Mouse (Mus musculus): ENCODE measurements around the gene Olfr1254. TPM values are rescaled to one million over a fixed set of nuclear protein-coding genes. Genes with fewer than 3 reads are reported as not detected.

Olfr1254 gene
- not detected in 2 replicates for polyA plus RNA-seq (2014; fragmentation: Nextera tagmentation; extraction: Ambion mirVana)

GRCm38 (mm10) chr2:89793519-89793918 is at the start of gene Olfr1254:
Olfr1254 (minus strand) TSS chr2:89793619.
- Histone ChIP-seq H3K27ac (ENCODE audit: low read depth, low read length) (no peak within 1 kb of the TSS), H3K9me3 (ENCODE audit: control insufficient read depth, low read length) (no peaks in the 10 kb centered on the region), H3K4me3 (ENCODE audit: low read depth, low read length) (no peak within 1 kb of the TSS), H3K4me2 (replicated peaks; ENCODE audit: low read depth, low read length) (no peak within 1 kb of the TSS), H3K9ac (ENCODE audit: low read depth, low read length) (no peak within 1 kb of the TSS), H3K4me1 (replicated peaks; ENCODE audit: control insufficient read depth, insufficient read depth, low read length) (no peaks in the 10 kb centered on the region), H3K27me3 (ENCODE audit: control insufficient read depth, insufficient read depth, low read length) (no peaks in the 10 kb centered on the region), H3K36me3 (ENCODE audit: control insufficient read depth, insufficient read depth, low read length) (no peaks in the 10 kb centered on the region)
- DNase-seq (ENCODE audit: low spot score) (no peak), ATAC-seq (ENCODE audit: low FRiP score) (no peak)

- 60% methylated on average over 2 of the region's 2 CpGs for WGBS
- Histone ChIP-seq H3K27ac (ENCODE audit: low read depth, low read length) (no peak within 1 kb of the TSS), H3K27me3 (ENCODE audit: control insufficient read depth, insufficient read depth, low read length) (no peaks in the 10 kb centered on the region), H3K9ac (ENCODE audit: low read depth, low read length) (no peak within 1 kb of the TSS), H3K4me3 (ENCODE audit: low read depth, low read length) (no peak within 1 kb of the TSS), H3K36me3 (ENCODE audit: control insufficient read depth, insufficient read depth, low read length) (no peaks in the 10 kb centered on the region), H3K9me3 (ENCODE audit: control insufficient read depth, low read length) (no peaks in the 10 kb centered on the region), H3K4me2 (replicated peaks; ENCODE audit: low read depth, low read length) (no peak within 1 kb of the TSS), H3K4me1 (replicated peaks; ENCODE audit: control insufficient read depth, insufficient read depth, low read length) (no peaks in the 10 kb centered on the region)
- DNase-seq (ENCODE audit: low spot score) (no peak), ATAC-seq (ENCODE audit: low FRiP score) (no peak)
These were observed 48.0 kb upstream of the Olfr1254 start, which contains the start of gene Olfr1256 for GRCm38 (mm10) chr2:89841455-89841854. Olfr1256 (minus strand) TSS chr2:89841555.

- H3K27ac ChIP-seq (ENCODE audit: low read depth, low read length) = no peak overlapping the region
- H3K36me3 ChIP-seq (ENCODE audit: control insufficient read depth, insufficient read depth, low read length) = no peaks in the 10 kb centered on the region
- no peaks in the 10 kb centered on the region for H3K27me3 ChIP-seq (ENCODE audit: control insufficient read depth, insufficient read depth, low read length)
- H3K9me3 ChIP-seq (ENCODE audit: control insufficient read depth, low read length) = no peaks in the 10 kb centered on the region
- H3K9ac ChIP-seq (ENCODE audit: low read depth, low read length) = no peak overlapping the region
- ATAC-seq (ENCODE audit: low FRiP score) (no peak), DNase-seq (ENCODE audit: low spot score) (no peak)
- H3K4me3 ChIP-seq (ENCODE audit: low read depth, low read length) = no peak overlapping the region
- H3K4me2 ChIP-seq (replicated peaks; ENCODE audit: low read depth, low read length) = no peak overlapping the region
- 92% methylated on average over 1 of the region's 1 CpGs for WGBS
- no peaks in the 10 kb centered on the region for H3K4me1 ChIP-seq (replicated peaks; ENCODE audit: control insufficient read depth, insufficient read depth, low read length)
These were observed 26.8 kb upstream of the Olfr1254 start for GRCm38 (mm10) chr2:89820216-89820615.

- Histone ChIP-seq H3K27ac (ENCODE audit: low read depth, low read length) (no peak within 1 kb of the TSS), H3K4me3 (ENCODE audit: low read depth, low read length) (no peak within 1 kb of the TSS), H3K4me2 (replicated peaks; ENCODE audit: low read depth, low read length) (no peak within 1 kb of the TSS), H3K9ac (ENCODE audit: low read depth, low read length) (no peak within 1 kb of the TSS), H3K4me1 (replicated peaks; ENCODE audit: control insufficient read depth, insufficient read depth, low read length) (no peaks in the 10 kb centered on the region), H3K9me3 (ENCODE audit: control insufficient read depth, low read length) (no peaks in the 10 kb centered on the region), H3K27me3 (ENCODE audit: control insufficient read depth, insufficient read depth, low read length) (no peaks in the 10 kb centered on the region), H3K36me3 (ENCODE audit: control insufficient read depth, insufficient read depth, low read length) (no peaks in the 10 kb centered on the region)
- 86% methylated on average over 3 of the region's 3 CpGs for WGBS
- DNase-seq (ENCODE audit: low spot score) = no peak
- ATAC-seq (ENCODE audit: low FRiP score) = no peak
These were observed 18.3 kb upstream of the Olfr1254 start, which contains the start of gene Olfr1255 for GRCm38 (mm10) chr2:89811751-89812150. Olfr1255 (plus strand) TSS chr2:89812051.

GRCm38 (mm10) chr2:89810751-89811150 is 17.3 kb upstream of the Olfr1254 start:
- Histone ChIP-seq H3K4me3 (ENCODE audit: low read depth, low read length) (no peak overlapping the region), H3K36me3 (ENCODE audit: control insufficient read depth, insufficient read depth, low read length) (no peaks in the 10 kb centered on the region), H3K27ac (ENCODE audit: low read depth, low read length) (no peak overlapping the region), H3K4me2 (replicated peaks; ENCODE audit: low read depth, low read length) (no peak overlapping the region), H3K9ac (ENCODE audit: low read depth, low read length) (no peak overlapping the region), H3K9me3 (ENCODE audit: control insufficient read depth, low read length) (no peaks in the 10 kb centered on the region), H3K27me3 (ENCODE audit: control insufficient read depth, insufficient read depth, low read length) (no peaks in the 10 kb centered on the region), H3K4me1 (replicated peaks; ENCODE audit: control insufficient read depth, insufficient read depth, low read length) (no peaks in the 10 kb centered on the region)
- DNase-seq (ENCODE audit: low spot score) (no peak), ATAC-seq (ENCODE audit: low FRiP score) (peak; percentile 38; the same call in 1 of the 2 replicates)
- WGBS = 82% methylated on average over 2 of the region's 2 CpGs

GRCm38 (mm10) chr2:89799583-89799982 is 6.2 kb upstream of the Olfr1254 start:
- no peak for ATAC-seq (ENCODE audit: low FRiP score)
- H3K36me3 ChIP-seq (ENCODE audit: control insufficient read depth, insufficient read depth, low read length) = no peaks in the 10 kb centered on the region
- H3K4me3 ChIP-seq (ENCODE audit: low read depth, low read length) = no peak overlapping the region
- WGBS = 88% methylated on average over 3 of the region's 3 CpGs
- no peaks in the 10 kb centered on the region for H3K9me3 ChIP-seq (ENCODE audit: control insufficient read depth, low read length)
- no peak for DNase-seq (ENCODE audit: low spot score)
- no peak overlapping the region for H3K4me2 ChIP-seq (replicated peaks; ENCODE audit: low read depth, low read length)
- H3K27me3 ChIP-seq (ENCODE audit: control insufficient read depth, insufficient read depth, low read length) = no peaks in the 10 kb centered on the region
- H3K9ac ChIP-seq (ENCODE audit: low read depth, low read length) = no peak overlapping the region
- no peak overlapping the region for H3K27ac ChIP-seq (ENCODE audit: low read depth, low read length)
- H3K4me1 ChIP-seq (replicated peaks; ENCODE audit: control insufficient read depth, insufficient read depth, low read length) = no peaks in the 10 kb centered on the region

- Histone ChIP-seq H3K27ac (ENCODE audit: low read depth, low read length) (no peak within 1 kb of the TSS), H3K4me1 (replicated peaks; ENCODE audit: control insufficient read depth, insufficient read depth, low read length) (no peaks in the 10 kb centered on the region), H3K9me3 (ENCODE audit: control insufficient read depth, low read length) (no peaks in the 10 kb centered on the region), H3K9ac (ENCODE audit: low read depth, low read length) (no peak within 1 kb of the TSS), H3K36me3 (ENCODE audit: control insufficient read depth, insufficient read depth, low read length) (no peaks in the 10 kb centered on the region), H3K4me2 (replicated peaks; ENCODE audit: low read depth, low read length) (no peak within 1 kb of the TSS), H3K4me3 (ENCODE audit: low read depth, low read length) (no peak within 1 kb of the TSS), H3K27me3 (ENCODE audit: control insufficient read depth, insufficient read depth, low read length) (no peaks in the 10 kb centered on the region)
- WGBS = 86% methylated on average over 1 of the region's 1 CpGs
- ATAC-seq (ENCODE audit: low FRiP score) (no peak), DNase-seq (ENCODE audit: low spot score) (no peak)
These were observed 36.4 kb downstream of the Olfr1254 start, which contains the start of gene Olfr1253 for GRCm38 (mm10) chr2:89756990-89757389. Olfr1253 (minus strand) TSS chr2:89757090.

Other genes with a start within 250 kb of the Olfr1254 start
- gene Olfr1245, start 215.2 kb downstream of the Olfr1254 start, polyA plus RNA-seq (2014; fragmentation: Nextera tagmentation; extraction: Ambion mirVana) = not detected in 2 replicates
- gene Olfr1246, start 200.5 kb downstream of the Olfr1254 start, polyA plus RNA-seq (2014; fragmentation: Nextera tagmentation; extraction: Ambion mirVana) = not detected in 2 replicates
- gene Olfr1247, start 179.5 kb downstream of the Olfr1254 start, polyA plus RNA-seq (2014; fragmentation: Nextera tagmentation; extraction: Ambion mirVana) = not detected in 2 replicates
- gene Olfr1248, start 175.4 kb downstream of the Olfr1254 start, polyA plus RNA-seq (2014; fragmentation: Nextera tagmentation; extraction: Ambion mirVana) = not detected in 2 replicates
- not detected in 2 replicates for gene Olfr1249, start 158.6 kb downstream of the Olfr1254 start, polyA plus RNA-seq (2014; fragmentation: Nextera tagmentation; extraction: Ambion mirVana)
- not detected in 2 replicates for gene Olfr1250, start 132.2 kb downstream of the Olfr1254 start, polyA plus RNA-seq (2014; fragmentation: Nextera tagmentation; extraction: Ambion mirVana)
- gene Olfr1251, start 121.7 kb downstream of the Olfr1254 start, polyA plus RNA-seq (2014; fragmentation: Nextera tagmentation; extraction: Ambion mirVana) = not detected in 2 replicates
- gene Olfr1252, start 68.6 kb downstream of the Olfr1254 start, polyA plus RNA-seq (2014; fragmentation: Nextera tagmentation; extraction: Ambion mirVana) = not detected in 2 replicates
- gene Olfr1253, start 36.5 kb downstream of the Olfr1254 start, polyA plus RNA-seq (2014; fragmentation: Nextera tagmentation; extraction: Ambion mirVana) = not detected in 2 replicates
- not detected in 2 replicates for gene Olfr1255, start 18.4 kb upstream of the Olfr1254 start, polyA plus RNA-seq (2014; fragmentation: Nextera tagmentation; extraction: Ambion mirVana)
- not detected in 2 replicates for gene Olfr1256, start 47.9 kb upstream of the Olfr1254 start, polyA plus RNA-seq (2014; fragmentation: Nextera tagmentation; extraction: Ambion mirVana)
- gene Olfr48, start 54.6 kb upstream of the Olfr1254 start, polyA plus RNA-seq (2014; fragmentation: Nextera tagmentation; extraction: Ambion mirVana) = not detected in 2 replicates
- gene Olfr1257, start 84.8 kb upstream of the Olfr1254 start, polyA plus RNA-seq (2014; fragmentation: Nextera tagmentation; extraction: Ambion mirVana) = not detected in 2 replicates
- gene Olfr1258, start 133.7 kb upstream of the Olfr1254 start, polyA plus RNA-seq (2014; fragmentation: Nextera tagmentation; extraction: Ambion mirVana) = not detected in 2 replicates
- gene Olfr1259, start 155.0 kb upstream of the Olfr1254 start, polyA plus RNA-seq (2014; fragmentation: Nextera tagmentation; extraction: Ambion mirVana) = not detected in 2 replicates
- not detected in 2 replicates for gene Olfr1260, start 180.7 kb upstream of the Olfr1254 start, polyA plus RNA-seq (2014; fragmentation: Nextera tagmentation; extraction: Ambion mirVana)
- gene Olfr1261, start 197.6 kb upstream of the Olfr1254 start, polyA plus RNA-seq (2014; fragmentation: Nextera tagmentation; extraction: Ambion mirVana) = not detected in 2 replicates
- gene Olfr1262, start 206.5 kb upstream of the Olfr1254 start, polyA plus RNA-seq (2014; fragmentation: Nextera tagmentation; extraction: Ambion mirVana) = not detected in 2 replicates
- not detected in 2 replicates for gene Olfr1263, start 218.5 kb upstream of the Olfr1254 start, polyA plus RNA-seq (2014; fragmentation: Nextera tagmentation; extraction: Ambion mirVana)
- gene Olfr1264, start 232.0 kb upstream of the Olfr1254 start, polyA plus RNA-seq (2014; fragmentation: Nextera tagmentation; extraction: Ambion mirVana) = not detected in 2 replicates
- gene Olfr1265, start 241.7 kb upstream of the Olfr1254 start, polyA plus RNA-seq (2014; fragmentation: Nextera tagmentation; extraction: Ambion mirVana) = not detected in 2 replicates